Mouse (Mus musculus): ENCODE measurements around the gene Hells. TPM values are rescaled to one million over a fixed set of nuclear protein-coding genes. Genes with fewer than 3 reads are reported as not detected.

Hells gene
- polyA plus RNA-seq (2012; ENCODE audit: insufficient read depth, insufficient read length, missing spikeins): 0.21 and 2.5 TPM in 2 replicates

DNA sequence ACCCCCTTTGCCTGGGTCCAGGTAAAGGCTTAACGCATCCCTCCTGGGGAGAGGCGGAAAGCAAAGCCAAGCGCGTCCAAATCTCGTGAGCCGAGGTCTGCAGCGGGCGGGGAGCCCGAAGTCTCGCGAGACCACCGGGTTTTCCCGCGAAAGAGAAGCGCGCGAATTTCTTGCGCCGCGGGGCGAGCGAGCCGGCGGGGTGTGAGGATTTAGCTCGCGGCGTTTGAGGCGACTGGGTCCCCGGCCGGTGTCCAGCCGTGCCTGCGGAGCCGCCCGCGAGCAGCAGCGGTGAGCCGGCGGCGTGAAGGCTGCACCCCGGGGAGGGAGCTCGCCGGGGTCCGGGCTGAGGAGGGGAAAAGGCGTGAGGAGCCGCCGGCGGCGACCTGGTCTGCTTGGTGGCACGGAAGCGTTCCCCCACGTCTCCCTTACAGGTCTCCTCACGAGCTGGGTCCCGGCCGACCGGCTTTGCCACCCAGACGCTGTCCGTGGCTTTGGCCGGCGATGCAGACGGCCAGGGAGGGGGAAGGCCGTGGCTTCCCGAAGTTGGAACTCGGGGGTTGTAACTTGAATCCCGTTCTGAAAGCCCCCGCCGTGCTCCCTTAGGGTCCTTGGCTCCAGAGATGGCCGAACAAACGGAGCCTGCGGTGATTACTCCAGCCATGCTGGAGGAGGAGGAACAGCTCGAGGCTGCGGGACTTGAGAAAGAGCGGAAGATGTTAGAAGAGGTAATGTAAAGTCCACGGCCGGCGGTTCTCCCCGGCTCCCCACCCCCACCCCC is at the start of gene Hells:
Gene Hells (plus strand): TSS at position 128 of the 778 bp plus-strand sequence.
- Histone ChIP-seq H3K4me1 (ENCODE audit: control insufficient read depth, insufficient read depth, insufficient read length, low read length) (no peaks in the 10 kb centered on the region; the same call in 1 of the 2 replicates), H3K4me3 (ENCODE audit: insufficient read depth, low read depth, low read length) (peak within 1 kb of the TSS; percentile 70), H3K27ac (replicated peaks; ENCODE audit: low read depth, low read length) (no peak within 1 kb of the TSS)

- Histone ChIP-seq H3K4me1 (ENCODE audit: control insufficient read depth, insufficient read depth, insufficient read length, low read length) (no peaks in the 10 kb centered on the region), H3K4me3 (ENCODE audit: insufficient read depth, low read depth, low read length) (no peak overlapping the region), H3K27ac (replicated peaks; ENCODE audit: low read depth, low read length) (no peak overlapping the region)
Observed at GRCm38 (mm10) chr19:38901146-38902135, 29.3 kb upstream of the Hells start.

- Histone ChIP-seq H3K4me3 (ENCODE audit: insufficient read depth, low read depth, low read length) (no peak overlapping the region), H3K27ac (replicated peaks; ENCODE audit: low read depth, low read length) (no peak overlapping the region), H3K4me1 (ENCODE audit: control insufficient read depth, insufficient read depth, insufficient read length, low read length) (no peaks in the 10 kb centered on the region)
Observed at GRCm38 (mm10) chr19:38902501-38902900, 28.2 kb upstream of the Hells start.

DNA sequence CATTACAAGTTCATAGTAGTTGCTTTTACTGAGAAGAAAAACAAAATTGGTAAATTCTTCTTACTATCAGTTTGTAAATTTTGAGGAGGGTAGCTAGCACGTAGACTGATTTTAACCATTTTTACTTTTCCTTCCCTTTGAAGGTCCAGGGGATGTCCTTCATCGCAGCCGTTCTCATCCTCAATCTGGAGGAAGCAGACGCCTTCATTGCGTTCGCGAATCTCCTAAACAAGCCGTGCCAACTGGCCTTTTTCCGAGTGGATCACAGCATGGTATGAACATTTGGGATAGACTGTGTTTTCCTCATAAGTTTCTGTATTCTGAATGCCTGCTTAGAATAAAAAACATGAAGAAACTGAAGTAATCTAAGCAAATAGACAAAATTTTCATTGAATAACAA is 16.9 kb upstream of the Hells start:
- no peak overlapping the region for H3K27ac ChIP-seq (replicated peaks; ENCODE audit: low read depth, low read length)
- H3K4me3 ChIP-seq (ENCODE audit: insufficient read depth, low read depth, low read length): no peak overlapping the region
- H3K4me1 ChIP-seq (ENCODE audit: control insufficient read depth, insufficient read depth, insufficient read length, low read length): no peaks in the 10 kb centered on the region

- Histone ChIP-seq H3K4me3 (ENCODE audit: insufficient read depth, low read depth, low read length) (no peak overlapping the region), H3K27ac (replicated peaks; ENCODE audit: low read depth, low read length) (no peak overlapping the region), H3K4me1 (ENCODE audit: control insufficient read depth, insufficient read depth, insufficient read length, low read length) (no peaks in the 10 kb centered on the region)
Observed at GRCm38 (mm10) chr19:38914926-38915325, 15.8 kb upstream of the Hells start.

- Histone ChIP-seq H3K27ac (replicated peaks; ENCODE audit: low read depth, low read length) (no peak overlapping the region), H3K4me1 (ENCODE audit: control insufficient read depth, insufficient read depth, insufficient read length, low read length) (no peaks in the 10 kb centered on the region), H3K4me3 (ENCODE audit: insufficient read depth, low read depth, low read length) (no peak overlapping the region)
Observed at GRCm38 (mm10) chr19:38915677-38916076, 15.0 kb upstream of the Hells start.

GRCm38 (mm10) chr19:38928481-38929158 is 2.1 kb upstream of the Hells start:
- Histone ChIP-seq H3K27ac (replicated peaks; ENCODE audit: low read depth, low read length) (no peak overlapping the region), H3K4me1 (ENCODE audit: control insufficient read depth, insufficient read depth, insufficient read length, low read length) (no peaks in the 10 kb centered on the region; the same call in 1 of the 2 replicates), H3K4me3 (ENCODE audit: insufficient read depth, low read depth, low read length) (no peak overlapping the region)

- Histone ChIP-seq H3K4me1 (ENCODE audit: control insufficient read depth, insufficient read depth, insufficient read length, low read length) (no peaks in the 10 kb centered on the region; the same call in 1 of the 2 replicates), H3K4me3 (ENCODE audit: insufficient read depth, low read depth, low read length) (peak overlapping the region; percentile 70; the same call in 1 of the 2 replicates), H3K27ac (replicated peaks; ENCODE audit: low read depth, low read length) (no peak overlapping the region)
Observed at GRCm38 (mm10) chr19:38929471-38930251, 1.1 kb upstream of the Hells start.

DNA sequence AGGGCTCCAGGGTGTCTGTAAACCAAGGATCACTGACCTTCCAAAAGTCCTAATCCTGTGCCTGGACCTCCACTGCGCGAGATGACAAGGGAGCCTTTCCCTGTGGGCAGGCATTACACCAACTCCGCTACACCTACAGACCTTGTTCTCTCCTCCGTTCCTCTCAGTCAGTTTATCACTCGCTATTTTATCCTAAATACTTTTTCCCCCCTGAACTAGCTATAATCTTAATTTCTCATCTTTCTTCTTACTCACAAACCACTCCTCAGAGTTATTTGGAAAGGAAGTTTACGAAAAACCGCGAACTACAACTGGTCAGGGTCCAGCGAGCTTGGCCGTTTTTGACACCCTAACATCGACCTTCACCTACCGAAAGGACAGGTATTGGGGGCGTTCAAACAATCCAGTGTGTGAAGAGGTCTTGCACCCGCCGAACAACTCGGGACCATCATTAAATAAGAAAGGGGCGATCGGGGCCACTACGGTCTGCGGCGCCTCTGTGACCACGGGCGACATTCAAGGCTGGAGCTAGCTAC is 395 bp upstream of the Hells start:
- Histone ChIP-seq H3K27ac (replicated peaks; ENCODE audit: low read depth, low read length) (no peak overlapping the region), H3K4me1 (ENCODE audit: control insufficient read depth, insufficient read depth, insufficient read length, low read length) (no peaks in the 10 kb centered on the region; the same call in 1 of the 2 replicates), H3K4me3 (ENCODE audit: insufficient read depth, low read depth, low read length) (peak overlapping the region; percentile 70)

- Histone ChIP-seq H3K27ac (replicated peaks; ENCODE audit: low read depth, low read length) (no peak overlapping the region), H3K4me3 (ENCODE audit: insufficient read depth, low read depth, low read length) (peak overlapping the region; percentile 18; the same call in 1 of the 2 replicates), H3K4me1 (ENCODE audit: control insufficient read depth, insufficient read depth, insufficient read length, low read length) (no peaks in the 10 kb centered on the region; the same call in 1 of the 2 replicates)
Observed at GRCm38 (mm10) chr19:38931566-38931890, 813 bp downstream of the Hells start.

- Histone ChIP-seq H3K27ac (replicated peaks; ENCODE audit: low read depth, low read length) (no peak overlapping the region), H3K4me3 (ENCODE audit: insufficient read depth, low read depth, low read length) (no peak overlapping the region), H3K4me1 (ENCODE audit: control insufficient read depth, insufficient read depth, insufficient read length, low read length) (no peaks in the 10 kb centered on the region)
Observed at GRCm38 (mm10) chr19:38944590-38945307, 14.0 kb downstream of the Hells start.

GRCm38 (mm10) chr19:38970741-38971140 is 40.0 kb downstream of the Hells start:
- Histone ChIP-seq H3K4me3 (ENCODE audit: insufficient read depth, low read depth, low read length) (no peak overlapping the region), H3K27ac (replicated peaks; ENCODE audit: low read depth, low read length) (no peak overlapping the region)

DNA sequence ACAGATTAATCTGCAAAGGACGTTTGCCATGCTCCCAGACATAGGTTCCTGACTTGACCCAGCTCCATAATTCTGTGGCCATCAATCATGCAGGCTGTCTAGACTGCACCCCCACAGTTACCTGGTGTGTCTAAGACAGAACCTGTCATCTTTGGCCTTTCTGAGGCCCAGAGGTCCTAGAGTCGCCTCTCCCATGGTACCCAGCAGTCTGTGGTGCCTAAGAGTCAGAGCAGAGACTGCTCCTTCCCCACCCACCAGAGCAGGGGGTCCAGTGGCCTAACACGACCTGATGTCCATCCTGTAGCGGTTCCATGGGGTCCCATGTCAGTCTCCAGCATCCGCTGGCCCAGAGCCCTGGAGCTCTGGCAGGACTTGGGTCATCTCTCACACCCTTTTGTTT is 41.9 kb downstream of the Hells start:
- H3K4me3 ChIP-seq (ENCODE audit: insufficient read depth, low read depth, low read length): no peak overlapping the region
- no peaks in the 10 kb centered on the region for H3K4me1 ChIP-seq (ENCODE audit: control insufficient read depth, insufficient read depth, insufficient read length, low read length)
- no peak overlapping the region for H3K27ac ChIP-seq (replicated peaks; ENCODE audit: low read depth, low read length)

More at GRCm38 (mm10) chr19:38970741-38971140, 40.0 kb downstream of the Hells start:
- H3K4me1 ChIP-seq (ENCODE audit: control insufficient read depth, insufficient read depth, insufficient read length, low read length): no peaks in the 10 kb centered on the region
